Mouse (Mus musculus): ENCODE results near the gene C4b. TPM values are rescaled to one million over a fixed set of nuclear protein-coding genes. Genes with fewer than 3 reads are reported as not detected.
"Not testable (repeated sequence)": the region's sequence is repeated elsewhere in the genome, so short reads cannot be mapped to it uniquely, and the experiment has no call there.

Gene C4b
- polyA plus RNA-seq (2016; fragmentation: Nextera tagmentation; extraction: Ambion mirVana): 0.42 and 0.61 TPM in 2 replicates

DNA sequence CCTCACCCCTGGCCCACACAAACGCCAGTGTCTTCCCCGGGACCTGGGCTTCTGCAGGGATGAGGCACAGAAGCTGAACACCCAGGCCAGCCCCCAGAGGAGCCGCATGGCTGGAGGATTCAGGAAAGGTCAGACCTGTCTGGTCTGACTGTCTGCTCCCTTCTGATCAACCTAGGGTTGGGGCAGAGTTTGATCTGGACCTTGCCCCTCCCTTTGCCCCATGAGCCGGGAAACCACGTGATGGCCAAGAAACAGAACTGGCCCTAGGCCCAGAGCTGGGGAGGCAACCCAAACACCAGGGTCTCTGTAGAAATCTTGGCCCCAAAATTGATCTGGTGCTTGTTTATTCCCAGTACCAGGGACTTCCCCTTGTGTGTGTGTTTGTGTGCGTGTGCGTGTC is at the start of gene C4b:
TSS of gene C4b (minus strand) at position 164 of the 400 bp plus-strand sequence.
- no peak for ATAC-seq
- H3K4me1 ChIP-seq: no peaks in the 10 kb centered on the region
- no peak within 1 kb of the TSS for H3K9ac ChIP-seq
- H3K27ac ChIP-seq: no peak within 1 kb of the TSS
- no peak within 1 kb of the TSS for H3K4me3 ChIP-seq
- 67% methylated on average over 7 of the region's 7 CpGs for WGBS (ENCODE audit: insufficient replicate concordance)
- no peaks in the 10 kb centered on the region for H3K9me3 ChIP-seq (replicated peaks)
- H3K27me3 ChIP-seq (replicated peaks): 0 out of 2 replicates have a peak, but pooled peaks cover under 1% of the 10 kb centered on the region
- no peaks in the 10 kb centered on the region for H3K36me3 ChIP-seq
- H3K4me2 ChIP-seq: no peak within 1 kb of the TSS

DNA sequence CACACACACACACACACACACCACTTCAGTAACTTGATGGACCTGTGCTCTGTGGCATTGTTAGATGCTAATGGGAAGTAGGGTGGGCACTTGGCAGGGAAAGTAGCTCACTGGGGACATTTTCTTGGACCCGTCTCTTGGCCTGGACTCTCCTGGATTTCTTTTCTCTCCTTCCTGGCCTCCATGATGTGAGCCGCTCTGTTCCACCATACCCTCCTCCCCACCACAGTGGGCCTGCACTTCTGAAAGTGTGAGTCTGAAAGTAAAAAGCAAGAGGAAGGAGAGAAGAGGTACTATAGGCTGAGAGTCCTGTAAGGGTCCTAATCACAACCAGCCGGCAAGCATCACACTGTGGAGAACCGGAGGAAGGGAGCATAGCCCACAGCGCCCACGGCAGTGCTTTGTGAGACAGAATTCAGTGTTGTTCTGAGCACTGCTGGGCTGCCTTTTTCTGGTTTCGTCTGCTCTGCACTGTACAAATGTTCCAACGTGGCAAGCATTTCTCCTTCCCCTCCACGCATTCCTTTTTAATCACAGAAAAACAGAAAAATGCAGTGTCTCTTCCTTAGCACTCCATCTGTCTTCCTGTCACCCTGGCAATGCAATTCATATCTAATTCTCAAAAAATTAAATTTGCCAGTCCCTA is 34.1 kb upstream of the C4b start:
- H3K4me1 ChIP-seq: no peaks in the 10 kb centered on the region
- no peak overlapping the region for H3K27ac ChIP-seq
- peaks cover 16% of the 10 kb centered on the region for H3K9me3 ChIP-seq (replicated peaks)
- no peak for ATAC-seq
- no peaks in the 10 kb centered on the region for H3K36me3 ChIP-seq
- no peaks in the 10 kb centered on the region for H3K27me3 ChIP-seq (replicated peaks)
- no peak overlapping the region for H3K4me3 ChIP-seq
- H3K4me2 ChIP-seq: no peak overlapping the region
- WGBS (ENCODE audit: insufficient replicate concordance): 64% methylated on average over 9 of the region's 9 CpGs
- H3K9ac ChIP-seq: no peak overlapping the region

DNA sequence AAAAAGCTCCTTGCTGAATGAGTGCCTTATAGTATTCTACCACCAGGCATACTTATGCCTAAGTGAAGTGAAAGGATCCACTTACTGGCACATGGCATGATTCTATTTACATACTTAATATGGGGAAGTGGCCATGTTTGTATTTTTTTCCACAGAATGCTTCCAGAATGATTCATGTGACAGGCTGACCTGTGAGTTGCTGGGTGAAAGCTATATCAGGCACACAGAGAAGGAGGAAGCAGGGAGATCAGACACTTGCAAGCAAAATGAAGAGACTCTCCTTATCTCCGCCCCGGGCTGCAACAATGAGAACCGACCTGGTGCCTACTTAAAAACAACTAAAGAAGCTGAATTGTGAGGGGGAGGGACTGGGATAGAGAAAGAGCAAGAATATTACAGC is 17.8 kb upstream of the C4b start:
- no peak for ATAC-seq
- no peak overlapping the region for H3K4me3 ChIP-seq

DNA sequence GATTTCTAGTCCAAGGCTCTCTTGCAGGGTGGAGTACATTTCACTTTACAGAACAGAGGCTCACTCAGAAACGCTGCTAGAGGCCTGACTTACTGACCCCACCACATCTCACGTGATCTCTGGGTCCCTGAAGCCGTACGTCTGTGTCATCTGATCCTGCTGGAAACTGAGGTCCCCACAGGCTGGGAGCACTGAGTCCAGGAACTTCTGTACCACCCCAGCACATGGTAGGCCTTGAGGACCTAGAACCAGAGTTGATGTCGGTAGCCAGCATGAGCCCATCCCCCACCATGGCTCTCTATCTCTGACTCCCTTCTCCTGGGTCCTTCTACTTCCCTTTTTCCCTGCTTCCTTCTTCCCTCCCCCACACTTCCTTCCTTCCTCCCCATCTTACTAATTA is 2.8 kb upstream of the C4b start:
- 52% methylated on average over 5 of the region's 5 CpGs for WGBS (ENCODE audit: insufficient replicate concordance)
- no peak for ATAC-seq

More for the DNA sequence above, 17.8 kb upstream of the C4b start:
- Histone ChIP-seq H3K9ac (no peak overlapping the region), H3K4me2 (no peak overlapping the region), H3K4me1 (no peaks in the 10 kb centered on the region), H3K27ac (no peak overlapping the region), H3K9me3 (replicated peaks) (0 out of 2 replicates have a peak, but pooled peaks cover 1% of the 10 kb centered on the region), H3K36me3 (no peaks in the 10 kb centered on the region), H3K27me3 (replicated peaks) (no peaks in the 10 kb centered on the region)
- WGBS (ENCODE audit: insufficient replicate concordance): 50% methylated on average over 3 of the region's 3 CpGs

DNA sequence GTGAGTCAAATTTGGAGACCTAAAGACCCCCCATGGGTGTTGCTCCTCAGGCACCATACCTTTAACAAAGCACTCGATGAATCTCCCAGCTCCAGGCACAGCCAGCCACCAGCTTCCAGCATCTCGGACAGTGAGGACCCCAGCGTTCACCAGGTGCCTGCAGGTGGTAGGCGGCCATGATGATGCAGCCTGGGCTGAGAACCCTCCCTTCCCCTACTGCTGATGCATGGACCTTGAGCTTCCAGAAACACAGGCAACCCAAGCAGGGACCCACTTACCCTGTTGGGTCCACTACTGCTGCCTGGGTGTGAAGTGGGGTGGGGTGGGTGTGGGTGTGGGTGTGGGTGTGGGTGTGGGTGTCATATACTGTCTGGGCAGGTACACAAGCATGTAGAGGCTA is 1.5 kb upstream of the C4b start:
- H3K36me3 ChIP-seq; H3K4me2 ChIP-seq; H3K4me1 ChIP-seq; H3K27me3 ChIP-seq (replicated peaks); H3K27ac ChIP-seq; H3K4me3 ChIP-seq; H3K9me3 ChIP-seq (replicated peaks); ATAC-seq; H3K9ac ChIP-seq: not testable (repeated sequence)
- WGBS (ENCODE audit: insufficient replicate concordance): 81% methylated on average over 4 of the region's 4 CpGs

More for the DNA sequence above, 2.8 kb upstream of the C4b start:
- H3K27me3 ChIP-seq (replicated peaks): no peaks in the 10 kb centered on the region
- peaks cover 8% of the 10 kb centered on the region; the same call in 1 of the 2 replicates for H3K9me3 ChIP-seq (replicated peaks)
- no peak overlapping the region for H3K4me2 ChIP-seq
- H3K4me3 ChIP-seq: no peak overlapping the region
- no peaks in the 10 kb centered on the region for H3K4me1 ChIP-seq
- no peak overlapping the region for H3K9ac ChIP-seq
- no peaks in the 10 kb centered on the region for H3K36me3 ChIP-seq
- H3K27ac ChIP-seq: no peak overlapping the region

DNA sequence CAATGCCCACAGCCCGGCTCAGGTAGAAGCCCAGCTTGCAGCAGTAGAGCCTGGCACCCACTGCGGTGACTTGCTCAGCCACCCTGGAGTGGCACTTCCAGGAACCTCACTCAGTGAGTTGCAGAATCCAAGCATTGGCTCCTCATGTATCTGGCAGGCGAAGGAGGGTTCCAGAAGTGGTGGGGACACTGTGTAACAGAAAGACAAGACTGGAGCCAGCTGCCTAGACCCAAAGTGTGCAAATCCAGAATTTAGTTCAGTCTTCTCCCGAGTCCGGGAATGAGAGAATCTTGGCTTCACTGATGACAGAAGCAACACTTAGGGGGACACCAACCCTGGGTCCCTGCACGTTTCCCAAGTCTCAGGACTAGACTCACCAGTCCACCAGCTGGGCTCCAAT is 929 bp upstream of the C4b start:
- not testable (repeated sequence) for H3K36me3 ChIP-seq; H3K4me2 ChIP-seq; ATAC-seq; H3K4me3 ChIP-seq; H3K27me3 ChIP-seq (replicated peaks); H3K9ac ChIP-seq; H3K9me3 ChIP-seq (replicated peaks); H3K27ac ChIP-seq; H3K4me1 ChIP-seq
- WGBS (ENCODE audit: insufficient replicate concordance): 77% methylated on average over 6 of the region's 6 CpGs

DNA sequence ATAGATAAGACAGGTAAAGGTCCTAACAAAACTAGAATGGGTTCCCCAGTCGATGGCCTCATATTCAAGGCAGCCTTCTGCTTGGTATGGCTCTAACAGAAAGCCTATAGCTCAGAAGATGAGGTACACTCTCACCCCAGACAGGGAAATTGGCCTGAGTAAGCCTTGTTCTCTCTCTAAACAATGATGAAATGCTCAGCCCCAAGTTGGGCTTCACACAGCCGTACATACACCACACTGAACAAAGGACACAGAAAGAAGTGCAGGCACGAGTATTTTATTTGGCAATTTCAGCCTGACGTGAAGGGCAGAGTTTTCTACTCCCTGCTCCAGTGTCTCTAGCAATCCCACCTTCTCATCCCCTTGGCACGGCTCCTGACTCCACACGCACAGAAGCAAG is 524 bp upstream of the C4b start:
- H3K4me2 ChIP-seq: no peak overlapping the region
- no peak for ATAC-seq
- WGBS (ENCODE audit: insufficient replicate concordance): 68% methylated on average over 6 of the region's 6 CpGs
- H3K9me3 ChIP-seq (replicated peaks): peaks cover 3% of the 10 kb centered on the region; the same call in 1 of the 2 replicates
- no peak overlapping the region for H3K9ac ChIP-seq
- no peaks in the 10 kb centered on the region for H3K36me3 ChIP-seq
- H3K4me3 ChIP-seq: no peak overlapping the region
- no peaks in the 10 kb centered on the region for H3K4me1 ChIP-seq
- no peak overlapping the region for H3K27ac ChIP-seq
- no peaks in the 10 kb centered on the region for H3K27me3 ChIP-seq (replicated peaks)

DNA sequence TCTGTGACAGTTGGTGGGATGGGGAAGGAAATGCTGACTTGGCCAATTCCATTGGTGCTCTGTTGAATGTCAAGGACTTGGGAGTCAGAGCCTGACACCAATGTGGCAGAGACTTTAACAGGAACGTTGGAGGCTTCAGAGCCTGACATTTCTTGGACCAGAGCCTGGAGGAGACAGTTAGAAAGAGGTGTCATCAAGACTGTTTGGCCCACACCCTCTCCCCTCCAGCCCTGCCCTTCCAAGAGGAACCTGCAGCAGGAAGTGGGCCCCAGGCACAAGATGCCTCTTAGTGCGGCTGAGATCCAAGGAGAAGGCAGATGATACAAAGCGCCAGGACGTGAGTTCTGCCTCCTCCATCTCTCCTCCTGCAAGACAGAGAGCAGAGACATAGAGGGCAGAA is 3.4 kb downstream of the C4b start:
- H3K4me2 ChIP-seq: no peak overlapping the region
- H3K9me3 ChIP-seq (replicated peaks): no peaks in the 10 kb centered on the region
- H3K4me1 ChIP-seq: no peaks in the 10 kb centered on the region
- H3K4me3 ChIP-seq: no peak overlapping the region
- 33% methylated on average over 4 of the region's 4 CpGs for WGBS (ENCODE audit: insufficient replicate concordance)
- no peak overlapping the region for H3K9ac ChIP-seq
- no peaks in the 10 kb centered on the region for H3K36me3 ChIP-seq
- ATAC-seq: no peak
- no peak overlapping the region for H3K27ac ChIP-seq
- peaks cover 8% of the 10 kb centered on the region; the same call in 1 of the 2 replicates for H3K27me3 ChIP-seq (replicated peaks)

DNA sequence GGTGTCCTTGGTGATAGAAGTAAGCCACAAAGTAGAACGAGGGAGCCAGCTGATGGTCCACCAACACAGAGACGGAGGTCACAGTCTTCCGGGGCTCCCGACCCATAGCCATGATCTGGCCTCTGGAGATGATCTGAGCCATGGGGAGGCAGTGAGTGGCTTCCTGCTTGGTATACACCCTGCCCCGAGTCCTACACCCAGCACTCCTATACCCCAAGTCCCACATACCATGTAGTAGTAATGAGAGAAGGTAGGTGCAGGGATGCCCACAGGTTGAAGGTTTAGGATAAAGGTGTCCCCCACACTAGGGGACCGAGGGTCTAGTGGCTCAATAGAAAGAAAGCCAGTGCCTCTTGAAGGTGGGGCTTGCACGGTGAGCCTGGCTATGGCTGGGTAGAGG is 4.0 kb downstream of the C4b start:
- not testable (repeated sequence) for H3K4me2 ChIP-seq; H3K27ac ChIP-seq; H3K4me1 ChIP-seq; H3K9ac ChIP-seq; H3K9me3 ChIP-seq (replicated peaks); H3K4me3 ChIP-seq; ATAC-seq; H3K36me3 ChIP-seq; H3K27me3 ChIP-seq (replicated peaks)
- 63% methylated on average over 7 of the region's 7 CpGs for WGBS (ENCODE audit: insufficient replicate concordance)

DNA sequence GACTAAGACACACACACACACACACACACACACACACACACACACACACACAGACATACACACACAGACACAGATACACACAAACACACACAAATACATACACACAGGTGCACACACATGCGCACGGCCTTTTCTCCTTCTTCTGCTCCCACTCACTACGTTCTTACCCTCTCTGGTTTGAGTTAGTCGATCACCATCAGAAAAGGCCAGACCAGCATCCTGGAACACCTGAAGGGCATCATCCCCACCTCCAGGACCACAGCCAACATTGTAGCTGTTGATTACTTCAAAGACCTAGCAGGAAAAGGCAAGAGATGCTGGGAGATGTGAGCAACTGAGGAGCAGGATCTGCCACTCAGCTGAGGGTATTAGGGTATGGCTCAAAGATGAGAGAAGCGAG is 6.2 kb downstream of the C4b start:
- not testable (repeated sequence) for H3K27me3 ChIP-seq (replicated peaks); H3K27ac ChIP-seq; H3K4me1 ChIP-seq; H3K4me2 ChIP-seq; H3K4me3 ChIP-seq; H3K36me3 ChIP-seq; ATAC-seq; H3K9ac ChIP-seq; H3K9me3 ChIP-seq (replicated peaks)
- WGBS (ENCODE audit: insufficient replicate concordance): 67% methylated on average over 5 of the region's 5 CpGs

DNA sequence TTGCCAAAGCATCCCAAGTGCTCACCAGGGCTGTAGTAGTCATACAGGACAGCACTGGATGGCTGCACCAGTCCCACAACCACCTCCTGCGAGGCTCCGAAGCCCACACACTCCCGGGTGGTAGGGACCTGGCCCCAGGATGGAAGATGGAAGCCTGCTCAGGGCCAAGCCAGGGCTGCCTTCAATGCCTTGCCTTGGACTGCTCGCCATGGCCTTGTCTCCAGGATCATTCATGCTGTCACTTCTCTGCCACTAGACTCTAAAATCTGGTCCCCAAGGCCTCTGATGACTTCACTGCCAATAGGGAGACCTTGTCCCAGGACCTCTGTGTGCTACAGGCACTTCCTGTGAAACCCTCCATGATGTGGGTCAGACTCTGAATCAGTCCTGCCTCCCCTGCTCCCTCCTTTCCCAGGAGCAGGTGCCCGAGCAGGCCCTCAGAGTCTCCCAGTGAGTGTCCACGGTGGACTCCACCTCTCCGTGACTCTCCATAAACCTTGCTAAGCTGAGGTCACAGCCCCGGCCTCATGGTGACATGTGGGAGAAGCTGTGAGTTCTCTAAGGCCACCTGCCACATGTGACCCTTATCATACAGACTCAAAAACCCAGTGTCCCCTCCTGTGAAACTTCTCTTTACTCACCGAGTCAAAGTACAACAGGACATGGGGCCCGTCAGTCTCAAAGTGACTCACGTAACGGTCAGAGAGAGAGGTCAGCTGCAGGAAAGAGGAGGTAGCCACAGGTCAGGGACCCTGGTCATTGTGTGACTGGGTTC is 13.7 kb downstream of the C4b start:
- not testable (repeated sequence) for H3K27me3 ChIP-seq (replicated peaks); H3K4me2 ChIP-seq; H3K4me1 ChIP-seq; H3K9ac ChIP-seq; H3K36me3 ChIP-seq; H3K4me3 ChIP-seq; H3K9me3 ChIP-seq (replicated peaks); H3K27ac ChIP-seq; ATAC-seq
- 60% methylated on average over 12 of the region's 12 CpGs for WGBS (ENCODE audit: insufficient replicate concordance)

DNA sequence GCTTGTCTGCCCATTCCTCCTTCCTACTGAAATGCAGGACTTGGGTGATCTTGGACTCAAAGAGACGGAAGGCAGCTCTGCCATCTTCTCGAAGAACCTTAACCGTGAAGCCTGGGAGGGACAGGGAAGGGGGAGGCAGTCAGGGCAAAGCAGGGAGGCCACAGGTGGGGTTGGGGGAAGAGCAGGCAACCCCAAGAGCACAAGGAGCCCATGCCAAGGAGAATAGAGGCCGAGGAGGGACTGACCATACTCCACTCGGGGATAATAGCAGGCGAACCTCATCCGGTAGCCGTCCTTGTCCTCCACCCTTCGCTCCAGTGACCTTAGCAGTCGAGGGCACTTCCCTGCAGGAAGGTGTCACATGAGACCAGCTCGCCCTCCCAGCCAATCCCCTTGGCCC is 14.5 kb downstream of the C4b start:
- H3K27me3 ChIP-seq (replicated peaks); H3K36me3 ChIP-seq; H3K4me3 ChIP-seq; H3K4me1 ChIP-seq; H3K27ac ChIP-seq; H3K9ac ChIP-seq; H3K4me2 ChIP-seq; H3K9me3 ChIP-seq (replicated peaks); ATAC-seq: not testable (repeated sequence)
- 64% methylated on average over 11 of the region's 11 CpGs for WGBS (ENCODE audit: insufficient replicate concordance)

Data from liver, embryonic 12.5 days (tissue).